Mouse (Mus musculus) G1E (cell line): ENCODE measurements at regions not wholly inside any gene's neighbourhood (a gene's known extent, or its start where the extent isn't known, plus 50 kb on each side); places are given as distances from the start of the nearest gene placed in this dataset.

Experiments used
- CTCF ChIP-seq: IDR thresholded peaks from 2 replicates; pipeline ENCODE4 v1.5.1; 2012; ENCODE audit warnings: low read depth, low read length, inconsistent platforms, mixed read lengths
- POLR2AphosphoS5 ChIP-seq: IDR thresholded peaks from 2 replicates; pipeline ENCODE4 v1.6.1; 2012; ENCODE audit warnings: low read depth, low read length, inconsistent platforms; ENCODE audit not compliant: insufficient replicate concordance

- TF ChIP-seq CTCF: no peak
- no peak for TF ChIP-seq POLR2AphosphoS5
Measured at GRCm38 (mm10) chr11:112071571-112071970, 710.5 kb upstream of the Sox9 start.
